Mouse (Mus musculus): ENCODE measurements around the gene Tdrd1.

DNA sequence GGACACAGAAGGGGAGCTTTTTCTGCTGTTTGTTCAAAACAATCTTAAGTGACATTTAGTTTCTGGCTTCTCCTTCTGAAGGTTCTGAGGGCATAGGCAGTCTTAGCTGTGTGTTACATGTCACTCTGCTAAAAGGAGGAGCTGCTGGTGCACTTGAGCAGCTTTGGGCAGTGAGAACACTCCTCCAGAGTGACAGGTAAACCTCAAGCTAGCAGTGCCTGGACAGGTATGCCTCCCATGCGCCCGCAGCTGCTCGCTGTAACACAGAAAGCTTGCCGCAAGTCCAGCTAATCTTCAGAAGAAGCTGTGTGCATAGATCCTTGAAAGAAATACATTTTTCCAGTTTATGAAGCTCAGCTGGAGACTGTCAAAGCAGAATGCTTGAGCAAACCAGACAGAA lies 4.2 kb downstream of the Tdrd1 start:
- TF ChIP-seq CTCF (IDR thresholded peaks at IDR 0.05; ENCODE audit: insufficient read depth, low read length) = no peak
- TF ChIP-seq POLR2A (IDR thresholded peaks at IDR 0.05; ENCODE audit: borderline replicate concordance, extremely low read depth, low read depth, low read length) = no peak

All from lung, adult 2 months (tissue).